ENCODE assay signal across 8 mouse cellular contexts in genomic region chr17:56036176-56036900, GRCm38 (mm10). TPM values are rescaled to one million over a fixed set of nuclear protein-coding genes. Genes with fewer than 3 reads are reported as not detected.
DNase-seq lines count a peak whose midpoint lies in the region; ATAC-seq and TF ChIP-seq lines count a peak whose summit lies in the region.

TSS of gene Sh3gl1 (minus strand) at chr17:56036635.

- H3K27me3 ChIP-seq in kidney, embryonic 14.5 days (ENCODE audit: control insufficient read depth, insufficient read depth, low read length) = no peaks in the 10 kb centered on the region
- no peaks in the 10 kb centered on the region for H3K27me3 ChIP-seq in limb, embryonic 15.5 days

- ATAC-seq in kidney, embryonic 14.5 days (ENCODE audit: low FRiP score, low TSS enrichment) = peak; percentile 92
- ATAC-seq in limb, embryonic 15.5 days (ENCODE audit: insufficient number of reproducible peaks, low FRiP score, low TSS enrichment, low read depth) = peak; percentile 89

- DNase-seq in A20 (ENCODE audit: low read depth, low spot score) = peak; percentile 100
- DNase-seq in heart, adult 9 months (ENCODE audit: low spot score in 2 of 2) = peak; percentile 98 to 99
- DNase-seq in monocyte, adult 2 months (ENCODE audit: low read depth in 1 of 2, low spot score in 2 of 2) = peak; percentile 98 to 99
- DNase-seq in spleen, postnatal 36 days (ENCODE audit: low spot score in 2 of 2) = peak; percentile 98 to 99

- peaks cover 19% of the 10 kb centered on the region for H3K36me3 ChIP-seq in kidney, embryonic 14.5 days (ENCODE audit: control insufficient read depth, insufficient read depth, low read length)
- H3K36me3 ChIP-seq in limb, embryonic 15.5 days = peaks cover 28% of the 10 kb centered on the region

- peaks cover 42% of the 10 kb centered on the region for H3K4me1 ChIP-seq in bone marrow macrophage, adult 2 months (ENCODE audit: control insufficient read depth, insufficient read depth, low read length)
- H3K4me1 ChIP-seq in embryonic fibroblast, embryonic 13.5 days (ENCODE audit: control insufficient read depth, insufficient read depth, low read length) = peaks cover 12% of the 10 kb centered on the region
- peaks cover 32% of the 10 kb centered on the region for H3K4me1 ChIP-seq in kidney, embryonic 14.5 days (ENCODE audit: control insufficient read depth, insufficient read depth, low read length)
- peaks cover 53% of the 10 kb centered on the region for H3K4me1 ChIP-seq in limb, embryonic 15.5 days

- H3K4me2 ChIP-seq in kidney, embryonic 14.5 days (replicated peaks; ENCODE audit: low read depth, low read length) = peak within 1 kb of the TSS; percentile 70
- peak within 1 kb of the TSS; percentile 49 for H3K4me2 ChIP-seq in limb, embryonic 15.5 days

- peak; percentile 64 for TF ChIP-seq CTCF in bone marrow macrophage, adult 2 months (IDR thresholded peaks at IDR 0.05; ENCODE audit: low read depth, low read length)
- TF ChIP-seq CTCF in embryonic fibroblast, embryonic 13.5 days (IDR thresholded peaks at IDR 0.05; ENCODE audit: borderline replicate concordance, insufficient read depth, low read length) = peak; percentile 95

- peak within 1 kb of the TSS; percentile 96 for H3K4me3 ChIP-seq in bone marrow macrophage, adult 2 months (ENCODE audit: insufficient read depth, low read length)
- peak within 1 kb of the TSS; percentile 92 for H3K4me3 ChIP-seq in embryonic fibroblast, embryonic 13.5 days (ENCODE audit: insufficient read depth, low read length)
- peak within 1 kb of the TSS; percentile 91 for H3K4me3 ChIP-seq in kidney, embryonic 14.5 days (ENCODE audit: low read length)
- peak within 1 kb of the TSS; percentile 88 for H3K4me3 ChIP-seq in limb, embryonic 15.5 days

- WGBS in kidney, embryonic 14.5 days = under 1% methylated on average over 72 of the region's 74 CpGs
- under 1% methylated on average over 74 of the region's 74 CpGs for WGBS in limb, embryonic 15.5 days

- H3K9ac ChIP-seq in kidney, embryonic 14.5 days (ENCODE audit: low read depth, low read length) = peak within 1 kb of the TSS; percentile 94
- peak within 1 kb of the TSS; percentile 97 for H3K9ac ChIP-seq in limb, embryonic 15.5 days

- H3K9me3 ChIP-seq in kidney, embryonic 14.5 days (ENCODE audit: control insufficient read depth, low read length) = no peaks in the 10 kb centered on the region
- H3K9me3 ChIP-seq in limb, embryonic 15.5 days = no peaks in the 10 kb centered on the region

- peak within 1 kb of the TSS; percentile 79 for H3K27ac ChIP-seq in bone marrow macrophage, adult 2 months (ENCODE audit: insufficient read depth, low read depth, low read length)
- H3K27ac ChIP-seq in embryonic fibroblast, embryonic 13.5 days (ENCODE audit: insufficient read depth, low read length) = peak within 1 kb of the TSS; percentile 80
- peak within 1 kb of the TSS; percentile 93 for H3K27ac ChIP-seq in kidney, embryonic 14.5 days (ENCODE audit: low read depth, low read length)
- peak within 1 kb of the TSS; percentile 94 for H3K27ac ChIP-seq in limb, embryonic 15.5 days

- no peak for TF ChIP-seq POLR2A in bone marrow macrophage, adult 2 months (IDR thresholded peaks at IDR 0.05; ENCODE audit: borderline replicate concordance, low read depth, low read length)
- TF ChIP-seq POLR2A in embryonic fibroblast, embryonic 13.5 days (IDR thresholded peaks at IDR 0.05; ENCODE audit: low read depth, low read length) = peak; percentile 87

RNA-seq across cellular contexts. Expression of gene Sh3gl1, which starts in this region (rescaled TPM):
- polyA plus RNA-seq in bone marrow macrophage, adult 2 months (2012; ENCODE audit: insufficient read depth, insufficient read length, missing spikeins) = 98.2 and 99.0 TPM in 2 replicates
- 89.5 and 105 TPM in 2 replicates for polyA plus RNA-seq in embryonic fibroblast, embryonic 13.5 days (2011; ENCODE audit: insufficient read length, low read depth, missing spikeins)
- 145 and 155 TPM in 2 replicates for polyA plus RNA-seq in kidney, embryonic 14.5 days (2014; fragmentation: Nextera tagmentation; extraction: Ambion mirVana)
- polyA plus RNA-seq in limb, embryonic 15.5 days (2015; fragmentation: Nextera tagmentation; extraction: Ambion mirVana) = 210 and 217 TPM in 2 replicates

Comparison
In these comparisons a context has a peak if more than half of its experiments do, and no peak if none do; other contexts are left out.
1. Peak in every context shown above with its lines: DNase-seq, ATAC-seq, H3K4me3 ChIP-seq and H3K27ac ChIP-seq.